Mouse (Mus musculus): Measurements from ENCODE around the gene Rhof. TPM values are rescaled to one million over a fixed set of nuclear protein-coding genes. Genes with fewer than 3 reads are reported as not detected.

Gene Rhof
- 9.3 and 11.0 TPM in 2 replicates for polyA plus RNA-seq (2012; rRNA removed)

GRCm38 (mm10) chr5:123132308-123133071 is at the start of gene Rhof:
TSS of gene Rhof (minus strand) at chr5:123132692.
- DNase-seq (ENCODE audit: low read depth) = peak; percentile 87
- TF ChIP-seq CTCF (IDR thresholded peaks at IDR 0.05; ENCODE audit: borderline replicate concordance, extremely low read depth, insufficient read depth, insufficient read length) (peak; percentile 81), POLR2A (IDR thresholded peaks at IDR 0.05; ENCODE audit: borderline replicate concordance, extremely low read depth, insufficient read depth, insufficient read length, poor library complexity, severe bottlenecking) (no peak)

- TF ChIP-seq POLR2A (IDR thresholded peaks at IDR 0.05; ENCODE audit: borderline replicate concordance, extremely low read depth, insufficient read depth, insufficient read length, poor library complexity, severe bottlenecking) (no peak), CTCF (IDR thresholded peaks at IDR 0.05; ENCODE audit: borderline replicate concordance, extremely low read depth, insufficient read depth, insufficient read length) (no peak)
- no peak for DNase-seq (ENCODE audit: low read depth)
Measured at GRCm38 (mm10) chr5:123181536-123181935, 49.0 kb upstream of the Rhof start.

- TF ChIP-seq POLR2A (IDR thresholded peaks at IDR 0.05; ENCODE audit: borderline replicate concordance, extremely low read depth, insufficient read depth, insufficient read length, poor library complexity, severe bottlenecking) (no peak), CTCF (IDR thresholded peaks at IDR 0.05; ENCODE audit: borderline replicate concordance, extremely low read depth, insufficient read depth, insufficient read length) (no peak)
- no peak for DNase-seq (ENCODE audit: low read depth)
Measured at GRCm38 (mm10) chr5:123180390-123180789, 47.9 kb upstream of the Rhof start.

GRCm38 (mm10) chr5:123178792-123179191 is 46.3 kb upstream of the Rhof start:
- TF ChIP-seq CTCF (IDR thresholded peaks at IDR 0.05; ENCODE audit: borderline replicate concordance, extremely low read depth, insufficient read depth, insufficient read length) (no peak), POLR2A (IDR thresholded peaks at IDR 0.05; ENCODE audit: borderline replicate concordance, extremely low read depth, insufficient read depth, insufficient read length, poor library complexity, severe bottlenecking) (no peak)
- no peak for DNase-seq (ENCODE audit: low read depth)

GRCm38 (mm10) chr5:123171646-123172350 is 39.3 kb upstream of the Rhof start:
- TF ChIP-seq POLR2A (IDR thresholded peaks at IDR 0.05; ENCODE audit: borderline replicate concordance, extremely low read depth, insufficient read depth, insufficient read length, poor library complexity, severe bottlenecking) (no peak), CTCF (IDR thresholded peaks at IDR 0.05; ENCODE audit: borderline replicate concordance, extremely low read depth, insufficient read depth, insufficient read length) (peak; percentile 100)

GRCm38 (mm10) chr5:123170365-123170764 is 37.9 kb upstream of the Rhof start:
- TF ChIP-seq POLR2A (IDR thresholded peaks at IDR 0.05; ENCODE audit: borderline replicate concordance, extremely low read depth, insufficient read depth, insufficient read length, poor library complexity, severe bottlenecking) (no peak), CTCF (IDR thresholded peaks at IDR 0.05; ENCODE audit: borderline replicate concordance, extremely low read depth, insufficient read depth, insufficient read length) (no peak)

More at GRCm38 (mm10) chr5:123171646-123172350, 39.3 kb upstream of the Rhof start:
- DNase-seq (ENCODE audit: low read depth) = peak; percentile 88

GRCm38 (mm10) chr5:123169284-123169683 is 36.8 kb upstream of the Rhof start, which contains the start of gene Psmd9:
TSS of gene Psmd9 (plus strand) at chr5:123169413.
- TF ChIP-seq POLR2A (IDR thresholded peaks at IDR 0.05; ENCODE audit: borderline replicate concordance, extremely low read depth, insufficient read depth, insufficient read length, poor library complexity, severe bottlenecking) (no peak), CTCF (IDR thresholded peaks at IDR 0.05; ENCODE audit: borderline replicate concordance, extremely low read depth, insufficient read depth, insufficient read length) (no peak)
- no peak for DNase-seq (ENCODE audit: low read depth)

More at GRCm38 (mm10) chr5:123170365-123170764, 37.9 kb upstream of the Rhof start:
- no peak for DNase-seq (ENCODE audit: low read depth)

GRCm38 (mm10) chr5:123167591-123167990 is 35.1 kb upstream of the Rhof start:
- TF ChIP-seq CTCF (IDR thresholded peaks at IDR 0.05; ENCODE audit: borderline replicate concordance, extremely low read depth, insufficient read depth, insufficient read length) = no peak
- no peak for TF ChIP-seq POLR2A (IDR thresholded peaks at IDR 0.05; ENCODE audit: borderline replicate concordance, extremely low read depth, insufficient read depth, insufficient read length, poor library complexity, severe bottlenecking)

GRCm38 (mm10) chr5:123166437-123166836 is 33.9 kb upstream of the Rhof start:
- no peak for TF ChIP-seq POLR2A (IDR thresholded peaks at IDR 0.05; ENCODE audit: borderline replicate concordance, extremely low read depth, insufficient read depth, insufficient read length, poor library complexity, severe bottlenecking)
- TF ChIP-seq CTCF (IDR thresholded peaks at IDR 0.05; ENCODE audit: borderline replicate concordance, extremely low read depth, insufficient read depth, insufficient read length) = no peak
- no peak for DNase-seq (ENCODE audit: low read depth)

More at GRCm38 (mm10) chr5:123167591-123167990, 35.1 kb upstream of the Rhof start:
- no peak for DNase-seq (ENCODE audit: low read depth)

GRCm38 (mm10) chr5:123162942-123163341 is 30.4 kb upstream of the Rhof start:
- TF ChIP-seq POLR2A (IDR thresholded peaks at IDR 0.05; ENCODE audit: borderline replicate concordance, extremely low read depth, insufficient read depth, insufficient read length, poor library complexity, severe bottlenecking) (no peak), CTCF (IDR thresholded peaks at IDR 0.05; ENCODE audit: borderline replicate concordance, extremely low read depth, insufficient read depth, insufficient read length) (no peak)
- DNase-seq (ENCODE audit: low read depth) = no peak

- no peak for TF ChIP-seq POLR2A (IDR thresholded peaks at IDR 0.05; ENCODE audit: borderline replicate concordance, extremely low read depth, insufficient read depth, insufficient read length, poor library complexity, severe bottlenecking)
- no peak for DNase-seq (ENCODE audit: low read depth)
Measured at GRCm38 (mm10) chr5:123160341-123160740, 27.8 kb upstream of the Rhof start.

All from brain, embryonic 14.5 days (tissue).